Mouse (Mus musculus) adrenal gland, postnatal 25 days (tissue): ENCODE data around the gene Eogt. TPM values are rescaled to one million over a fixed set of nuclear protein-coding genes. Genes with fewer than 3 reads are reported as not detected.

Experiments
- DNase-seq: peaks from one replicate; pipeline ENCODE4 v3.0.0; 2021; ENCODE audit warnings: mixed read lengths
- long read RNA-seq: library from polyadenylated mRNA; stranded (forward); transcript quantifications from one replicate; pipeline ENCODE4 v2.0.0, GENCODE M21; 2021
- total RNA-seq: library from RNA; stranded (reverse); gene quantifications from 2 replicates; pipeline ENCODE4 v1.2.3, GENCODE M21; 2021

The Eogt gene
- total RNA-seq, result 39.1 and 65.3 TPM in 2 replicates
- long read RNA-seq, full-length matches to known transcripts, result 5 of 14 reads
- long read RNA-seq, partial matches to known transcripts, result 5 of 14 reads
- long read RNA-seq, other reads (novel, unspliced or antisense), result 4 of 14 reads

GRCm38 (mm10) chr6:97148383-97149251, at the start of gene Eogt:
Gene Eogt, minus strand, starts transcription at chr6:97149182.
- peak; percentile 87 for DNase-seq

GRCm38 (mm10) chr6:97179367-97179828, 30.4 kb upstream of the Eogt start:
- DNase-seq, result no peak

DNA sequence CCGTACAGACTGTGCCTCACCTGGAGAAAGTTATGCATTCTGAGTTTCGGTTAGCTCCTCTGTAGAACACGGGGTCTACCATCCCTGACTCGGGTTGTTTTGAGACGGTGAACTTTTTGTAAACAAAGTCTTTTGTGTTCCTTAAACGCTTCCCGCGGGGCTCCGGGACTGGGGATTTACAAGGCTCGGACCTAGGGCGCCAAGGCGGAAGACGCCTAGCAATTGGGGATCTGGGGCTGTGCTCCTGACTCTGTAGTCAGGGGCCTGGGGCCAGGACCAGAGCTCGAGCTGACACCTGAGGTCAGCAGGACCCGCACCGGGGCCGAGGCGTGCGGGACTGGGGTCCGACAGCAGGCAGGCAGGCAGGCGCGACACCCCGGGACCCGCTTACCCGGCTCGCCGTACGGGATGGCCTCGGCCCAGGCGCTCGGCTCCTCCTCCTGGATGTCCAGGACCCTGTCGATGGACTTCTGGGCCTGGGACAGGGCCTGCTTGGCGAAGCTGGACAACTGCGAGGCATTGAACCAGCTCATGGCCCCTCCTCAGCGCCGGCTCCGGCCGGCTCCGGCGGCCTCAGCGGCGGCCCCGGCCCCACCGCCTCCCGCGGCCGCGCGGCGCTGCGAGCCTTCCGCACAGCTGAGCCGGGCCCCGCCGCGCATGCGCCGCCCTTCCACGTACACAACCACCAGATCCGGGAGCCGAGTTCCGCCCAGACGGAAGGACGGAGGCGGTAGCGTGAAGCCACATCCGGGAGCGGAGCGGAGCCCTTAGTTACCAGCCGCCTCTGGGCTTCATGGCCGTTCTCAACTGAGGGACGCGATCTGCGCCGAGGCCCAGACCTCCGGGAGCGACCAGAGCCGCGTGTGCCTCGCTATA, 29.7 kb upstream of the Eogt start, which contains the start of gene Tmf1:
Gene Tmf1 (minus strand): TSS at position 632 of the 876 bp plus-strand sequence.
- DNase-seq, result peak; percentile 97

DNA sequence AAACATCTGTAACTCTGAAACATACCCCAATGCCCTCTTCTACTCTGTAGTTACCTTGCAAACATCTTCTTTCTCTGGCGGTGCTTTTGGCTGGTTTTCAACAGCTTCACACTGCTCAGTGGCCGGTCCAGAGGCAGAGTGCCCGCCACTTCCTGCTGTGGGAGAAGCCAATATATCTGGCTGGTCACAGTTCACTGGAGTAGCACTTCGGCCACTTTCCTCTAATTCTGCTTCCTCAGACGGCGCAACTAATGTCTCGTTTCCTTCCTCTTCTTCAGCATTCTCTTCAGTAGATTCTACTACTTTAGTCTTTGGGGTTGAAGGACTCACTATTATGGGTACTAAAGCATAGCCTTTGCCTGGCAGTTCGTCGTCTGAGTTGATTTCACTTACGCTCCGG, 26.7 kb upstream of the Eogt start:
- DNase-seq, result no peak

GRCm38 (mm10) chr6:97150156-97150555, 1.2 kb upstream of the Eogt start:
- DNase-seq, result no peak

- no peak for DNase-seq
These were observed 739 bp upstream of the Eogt start for GRCm38 (mm10) chr6:97149721-97150120.

- DNase-seq, result peak; percentile 78
These were observed 1.1 kb downstream of the Eogt start for GRCm38 (mm10) chr6:97147755-97148382.

GRCm38 (mm10) chr6:97145156-97145555, 3.8 kb downstream of the Eogt start:
- DNase-seq, result peak; percentile 73

DNA sequence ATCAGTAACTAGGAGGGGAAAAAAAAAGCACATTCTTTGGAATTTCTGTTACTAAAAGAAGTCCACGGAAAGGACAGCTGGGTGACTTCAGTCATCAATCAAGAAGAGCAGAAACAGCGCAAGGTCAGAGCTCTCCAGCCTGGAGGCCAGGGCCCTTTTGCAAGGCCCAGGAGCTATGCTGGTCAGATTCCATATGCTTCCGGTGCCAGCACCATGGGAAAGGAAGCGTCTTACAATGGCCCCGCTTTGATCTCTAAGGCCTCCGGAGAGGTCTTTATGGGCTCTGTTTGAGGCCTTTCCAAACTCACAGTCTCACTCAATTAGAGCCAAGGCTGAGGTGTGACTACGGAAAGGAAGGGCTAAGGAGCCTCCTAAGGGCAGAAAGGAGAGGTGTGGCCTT, 4.6 kb downstream of the Eogt start:
- DNase-seq, result peak; percentile 71

GRCm38 (mm10) chr6:97142611-97143010, 6.4 kb downstream of the Eogt start:
- peak; percentile 38 for DNase-seq

GRCm38 (mm10) chr6:97141811-97142210, 7.2 kb downstream of the Eogt start:
- no peak for DNase-seq

GRCm38 (mm10) chr6:97132707-97133303, 16.2 kb downstream of the Eogt start:
- DNase-seq, result no peak

DNA sequence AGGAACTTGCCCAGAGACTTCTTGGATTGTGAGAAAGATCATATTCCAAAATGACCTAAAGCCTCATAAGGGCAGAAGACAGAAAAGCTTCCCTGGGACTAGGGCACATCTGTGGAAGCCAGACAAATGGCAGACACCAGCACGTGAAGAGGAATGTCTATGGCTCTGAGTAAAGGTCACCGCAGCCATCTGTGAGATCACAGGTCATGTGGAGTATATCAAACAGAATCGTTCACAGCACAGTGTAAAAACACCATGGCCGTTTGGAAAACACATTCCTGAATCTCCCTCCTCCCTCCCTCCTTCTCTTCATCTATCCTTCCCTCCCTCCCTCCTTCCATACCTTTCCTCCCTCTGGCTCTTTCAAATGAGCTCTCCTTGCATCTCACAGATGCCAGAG, 17.2 kb downstream of the Eogt start:
- DNase-seq, result no peak

DNA sequence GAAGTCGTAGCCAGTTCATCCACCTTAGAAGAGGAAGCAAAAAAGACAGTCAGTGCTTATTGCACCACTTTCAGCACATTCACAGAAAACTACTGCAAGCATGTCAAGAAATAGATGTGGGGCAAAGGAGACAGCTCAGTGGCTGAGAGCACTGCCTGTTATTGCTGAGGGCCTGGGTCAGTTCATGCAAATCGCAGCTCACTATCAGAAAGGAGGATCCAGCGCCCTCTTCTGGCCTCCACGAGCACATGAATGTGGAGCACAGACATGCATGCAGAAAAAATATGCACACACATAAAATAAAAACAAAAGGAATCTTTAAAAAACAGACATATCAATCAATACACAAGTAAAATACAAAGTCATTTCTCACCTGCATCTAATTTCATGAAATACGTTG, 18.0 kb downstream of the Eogt start:
- DNase-seq, result no peak

DNA sequence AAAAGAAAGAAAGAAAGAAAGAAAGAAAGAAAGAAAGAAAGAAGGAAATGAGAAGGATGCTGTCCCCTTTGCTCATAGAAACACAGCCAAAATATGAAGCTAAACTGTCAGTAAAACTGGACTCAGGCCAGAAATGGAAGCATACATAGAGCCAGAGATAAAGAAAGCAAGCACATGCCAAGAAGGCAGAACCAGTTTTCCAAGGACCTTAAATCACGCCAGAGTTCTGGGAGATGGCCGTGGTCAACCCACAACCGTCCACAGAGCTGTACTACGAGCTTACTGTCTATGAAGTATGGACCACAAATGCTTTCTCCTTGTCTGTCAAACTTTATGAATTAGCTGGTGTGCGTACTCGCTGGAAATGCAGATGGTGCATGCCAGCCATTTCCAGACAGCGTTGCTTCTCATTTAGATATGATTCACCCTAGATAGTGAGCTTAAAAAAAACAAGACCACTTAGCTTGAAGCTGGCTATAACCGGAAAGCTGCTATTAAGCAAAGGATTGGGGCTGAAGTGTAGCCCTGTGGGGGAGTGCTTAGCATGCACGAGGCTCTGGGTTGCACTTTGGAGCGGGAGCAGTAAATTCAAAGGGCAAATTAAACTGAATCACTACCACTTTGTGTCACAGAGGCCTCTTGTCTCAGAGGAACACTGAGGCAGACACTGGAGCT, 24.5 kb downstream of the Eogt start:
- peak; percentile 4 for DNase-seq

DNA sequence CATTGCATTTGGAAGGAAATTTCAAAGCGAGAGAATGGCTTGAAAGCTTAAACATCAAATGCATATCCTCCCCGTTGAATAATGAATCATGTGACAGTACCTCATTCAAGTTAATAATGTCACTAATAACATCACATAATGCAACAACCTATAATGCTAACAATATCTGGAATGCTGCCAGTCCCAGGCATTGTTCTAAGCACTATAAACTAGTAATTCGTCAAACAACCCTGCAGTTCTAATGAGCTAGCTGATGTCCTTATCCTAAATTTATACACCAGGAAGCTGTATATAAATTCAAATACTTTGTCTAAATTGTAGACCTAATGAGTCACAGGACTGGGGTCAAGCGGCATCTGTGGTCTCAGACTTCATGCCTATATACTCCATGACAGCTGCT, 28.1 kb downstream of the Eogt start:
- DNase-seq, result no peak

DNA sequence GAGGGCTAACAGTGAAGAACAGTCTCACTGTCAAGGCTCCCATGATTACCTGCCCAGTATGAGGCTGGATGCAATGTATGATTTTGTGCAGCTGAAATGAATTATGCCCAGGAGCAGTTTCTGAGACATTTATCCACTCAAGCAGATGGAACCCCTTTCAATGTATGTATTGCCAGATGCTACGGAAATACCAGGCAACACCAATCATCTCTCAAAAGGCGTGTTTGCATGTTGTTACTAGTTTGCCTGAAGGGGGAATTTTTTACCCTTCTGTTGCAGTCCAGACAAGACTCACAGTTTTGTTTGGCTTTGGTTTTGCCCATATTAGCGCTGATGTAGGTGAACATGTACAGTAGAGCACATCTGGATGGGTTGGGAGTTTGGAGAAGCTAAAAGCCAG, 30.7 kb downstream of the Eogt start:
- no peak for DNase-seq

- no peak for DNase-seq
These were observed 32.1 kb downstream of the Eogt start for GRCm38 (mm10) chr6:97116896-97117295.

DNA sequence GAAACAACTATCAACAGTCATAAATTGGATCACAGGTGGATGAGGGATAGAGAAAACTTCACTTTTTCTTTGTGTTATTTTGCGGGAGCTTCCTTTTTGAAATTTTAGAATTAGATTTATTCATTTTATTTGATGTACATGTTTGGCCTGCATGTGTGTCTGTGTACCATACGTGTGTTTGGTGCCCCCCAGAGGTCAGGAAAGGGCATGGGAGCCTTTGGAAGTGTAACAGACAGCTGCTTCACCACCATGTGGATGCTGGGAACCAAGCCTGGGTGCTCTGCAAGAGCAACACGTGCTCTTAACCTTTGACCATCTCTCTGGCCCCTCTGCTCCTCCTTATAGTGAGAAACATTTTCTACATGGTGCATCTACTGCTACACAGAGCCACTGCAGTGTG, 34.2 kb downstream of the Eogt start:
- no peak for DNase-seq

DNA sequence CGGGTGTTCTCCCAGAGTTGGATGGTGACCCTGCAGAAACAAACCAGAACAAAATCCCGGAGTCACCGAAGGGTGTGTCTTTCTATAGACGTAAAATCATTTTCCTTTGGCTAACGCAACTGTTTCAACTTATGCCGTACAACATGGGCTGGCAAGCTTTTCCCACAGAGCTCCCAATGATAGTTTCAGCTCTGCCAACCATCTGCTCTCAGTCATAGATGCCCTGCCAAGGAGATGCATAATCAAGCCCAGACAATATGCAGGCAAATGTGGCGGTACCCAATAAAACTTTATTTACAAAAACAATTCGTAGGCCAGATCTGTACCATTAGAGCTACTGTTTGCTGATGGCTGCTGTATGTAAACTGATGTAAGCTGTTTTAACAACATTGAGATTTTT, 36.8 kb downstream of the Eogt start:
- DNase-seq, result no peak

DNA sequence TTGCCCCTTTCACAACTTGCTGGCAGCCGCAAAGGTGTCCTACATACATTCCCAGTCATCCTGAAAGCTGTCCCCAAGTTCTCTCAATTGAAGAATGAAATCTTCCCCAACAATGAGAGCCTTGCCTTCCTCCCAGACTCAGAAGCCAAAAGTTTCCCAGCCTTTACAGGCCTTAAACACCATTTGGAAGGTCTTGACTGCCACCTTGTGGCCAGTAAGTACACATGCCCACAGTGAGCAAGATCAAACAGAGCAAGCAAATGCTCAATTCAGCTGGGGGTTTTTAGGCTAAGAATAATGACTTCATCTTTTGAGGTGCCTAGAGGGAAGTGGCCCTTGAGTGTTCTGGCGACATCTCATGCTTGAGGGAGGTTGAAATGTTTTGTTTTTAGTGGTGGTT, 42.2 kb downstream of the Eogt start:
- DNase-seq, result peak; percentile 20
